Mouse (Mus musculus): ENCODE measurements at regions not wholly inside any gene's neighbourhood (a gene's known extent, or its start where the extent isn't known, plus 50 kb on each side); places are given as distances from the start of the nearest gene placed in this dataset.

DNA sequence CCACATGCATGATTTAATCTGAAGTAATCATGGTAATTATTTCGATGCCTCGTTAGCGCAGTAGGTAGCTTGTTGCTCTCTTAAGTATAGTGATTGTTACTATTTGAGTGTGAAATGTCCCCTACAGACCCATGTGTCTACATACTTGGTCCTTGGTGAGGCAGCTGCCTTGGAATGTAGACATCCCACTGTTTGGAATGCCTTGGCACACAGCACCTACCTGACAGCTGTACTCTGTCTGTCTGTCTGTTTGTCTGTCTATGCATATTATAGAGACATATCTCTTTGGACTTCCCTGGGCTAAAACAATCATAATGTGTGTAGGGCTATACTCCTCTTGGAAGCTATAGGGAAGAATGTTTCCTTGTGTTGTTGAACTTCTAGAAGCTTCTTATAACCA lies 83.7 kb upstream of the Runx3 start:
- TF ChIP-seq POLR2A (IDR thresholded peaks at IDR 0.05; ENCODE audit: extremely low read depth, insufficient read depth, low read length) (no peak), CTCF (IDR thresholded peaks at IDR 0.05; ENCODE audit: extremely low read depth, insufficient read depth, low read length) (no peak)
